Mouse (Mus musculus): ENCODE data around the gene Fth1.

Fth1 gene

GRCm38 (mm10) chr19:10022414-10023303 is 42.3 kb downstream of the Fth1 start:
- DNase-seq (ENCODE audit: low spot score): no peak

DNA sequence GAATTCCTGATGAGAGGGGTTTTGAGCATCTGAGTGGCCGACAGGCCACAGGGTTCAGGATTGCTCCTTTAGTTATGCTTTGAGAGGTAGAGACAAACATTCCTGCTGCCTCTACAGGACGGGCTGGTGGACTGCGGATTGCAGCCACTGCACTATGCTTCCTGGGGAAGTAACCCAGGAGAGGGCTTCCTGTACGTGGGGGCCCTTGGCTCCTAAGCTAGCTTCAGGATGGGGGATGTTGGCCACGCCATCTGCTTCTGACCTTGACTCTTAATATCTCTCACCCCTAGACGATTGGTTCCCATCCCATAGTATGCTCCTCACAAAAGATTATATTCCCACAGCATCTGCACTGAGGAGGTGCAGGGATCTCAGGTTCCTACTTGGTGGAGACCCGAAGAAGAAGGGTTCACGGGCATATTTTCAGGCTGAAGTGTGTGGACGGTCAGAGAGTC is 42.9 kb downstream of the Fth1 start:
- DNase-seq (ENCODE audit: low spot score): no peak

DNA sequence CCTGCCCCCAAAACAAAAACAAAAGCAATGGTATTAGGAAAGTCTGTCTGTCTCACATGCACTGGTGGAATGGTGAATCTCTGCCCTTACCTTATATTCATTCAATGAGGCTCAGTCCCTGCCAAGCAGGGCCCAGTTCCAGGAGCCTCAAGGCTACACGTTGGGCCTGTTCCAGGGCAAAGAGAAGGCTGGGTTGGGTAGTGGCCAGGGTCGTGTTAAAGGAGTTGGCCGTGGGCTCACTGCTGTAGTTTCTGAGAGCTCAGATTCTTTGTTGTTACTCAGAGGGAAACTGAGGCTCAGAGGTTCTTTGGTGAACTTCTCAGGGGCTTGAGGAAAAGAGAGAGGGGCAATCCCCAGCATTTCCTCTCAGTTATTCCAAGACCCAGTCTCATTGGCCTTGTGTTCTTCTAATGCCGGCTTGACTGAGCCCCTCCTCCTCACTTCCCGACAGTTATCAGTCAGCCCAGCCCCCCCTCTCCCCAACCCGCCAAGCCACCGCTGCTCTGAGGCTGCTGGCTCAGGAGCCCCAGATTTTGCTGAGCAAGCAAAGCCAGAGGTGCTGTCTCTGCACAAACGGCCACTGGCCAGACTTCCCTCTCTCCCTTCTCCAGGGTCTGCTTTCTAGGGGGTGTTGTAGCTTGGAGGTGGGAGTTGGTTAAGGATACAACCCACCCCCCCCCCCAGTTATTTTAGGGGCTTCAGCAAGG is 44.9 kb downstream of the Fth1 start:
- DNase-seq (ENCODE audit: low spot score): peak; percentile 67

GRCm38 (mm10) chr19:10029746-10030145 is 49.3 kb downstream of the Fth1 start:
- no peak for DNase-seq (ENCODE audit: low spot score)

GRCm38 (mm10) chr19:10033211-10033973 is 53.0 kb downstream of the Fth1 start:
- no peak for DNase-seq (ENCODE audit: low spot score)

DNA sequence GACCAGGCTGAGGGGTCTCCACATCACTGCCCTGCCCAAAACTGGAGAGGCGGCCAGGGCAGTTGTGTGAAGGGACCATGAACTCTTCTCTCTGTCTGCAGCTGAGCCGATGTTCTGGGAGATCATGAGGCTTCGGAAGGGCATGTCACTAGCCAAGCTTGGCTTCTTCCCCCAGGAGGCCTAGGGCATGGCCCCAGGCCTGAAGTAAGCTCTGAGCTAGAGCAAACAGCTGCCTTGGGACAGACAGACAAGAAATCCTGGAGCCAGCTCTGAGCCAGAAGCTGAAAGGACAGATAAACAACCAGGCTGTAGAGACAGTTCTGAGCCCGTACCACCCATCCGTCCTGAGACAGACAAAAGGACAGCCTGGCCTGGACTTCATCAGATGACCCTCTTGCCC is 54.0 kb downstream of the Fth1 start:
- DNase-seq (ENCODE audit: low spot score): no peak

Data from ovary, postnatal 14 days (tissue).